Mouse (Mus musculus) activated CD4-positive, CD25-positive, alpha-beta regulatory T cell, adult 9 weeks (primary cell): ENCODE measurements around the gene Tas2r114. TPM values are rescaled to one million over a fixed set of nuclear protein-coding genes. Genes with fewer than 3 reads are reported as not detected.

Source experiments
- polyA plus RNA-seq: library from polyadenylated mRNA; unstranded; fragments of 100-300 nt; shearing (Covaris generic); gene quantifications from one replicate; pipeline ENCODE4 v1.2.1, GENCODE M21; 2017

Tas2r114 gene
- not detected for polyA plus RNA-seq

DNA sequence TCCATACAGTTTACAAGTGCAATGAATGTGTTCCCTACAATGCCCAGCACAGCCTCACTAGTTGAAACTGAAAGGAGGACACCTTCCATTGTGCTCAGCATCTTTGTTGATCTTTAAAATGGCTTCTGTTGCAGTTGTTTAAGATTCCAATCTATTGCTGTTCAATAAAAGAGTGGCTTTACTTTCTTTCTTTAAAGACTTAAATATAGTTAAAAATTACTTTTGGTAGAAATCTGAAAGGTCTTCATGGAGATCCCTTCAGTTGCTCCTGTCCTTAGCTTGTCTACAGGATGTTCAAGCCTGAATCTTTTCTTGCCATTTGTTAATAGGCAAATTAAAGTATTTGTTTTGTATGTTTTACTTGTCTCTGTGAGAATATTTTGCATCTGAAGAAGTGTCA is at the start of gene Tas2r114:
Gene Tas2r114 (minus strand): TSS at position 101 of the 400 bp plus-strand sequence.

DNA sequence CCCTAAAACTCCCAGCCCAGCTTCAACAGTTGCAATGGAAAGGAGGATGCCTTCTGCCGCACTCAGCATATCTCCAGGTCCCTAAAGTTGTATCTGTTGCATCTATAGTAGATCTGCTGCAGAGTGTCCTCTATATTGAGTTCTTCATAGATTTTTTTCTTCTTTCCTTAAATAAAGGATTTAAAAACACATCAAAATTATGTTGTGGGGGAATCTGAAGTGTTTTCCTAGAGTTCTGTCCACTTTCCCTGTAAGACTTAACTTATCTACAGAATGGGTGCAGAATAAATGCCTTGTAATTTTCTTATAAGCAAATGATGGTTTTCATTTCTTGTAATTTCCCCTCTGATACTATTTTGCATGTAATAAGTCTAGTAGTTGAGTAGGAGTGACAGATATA is 2.5 kb downstream of the Tas2r114 start, which contains the start of gene Tas2r105:
Gene Tas2r105 (minus strand): TSS at position 101 of the 400 bp plus-strand sequence.

DNA sequence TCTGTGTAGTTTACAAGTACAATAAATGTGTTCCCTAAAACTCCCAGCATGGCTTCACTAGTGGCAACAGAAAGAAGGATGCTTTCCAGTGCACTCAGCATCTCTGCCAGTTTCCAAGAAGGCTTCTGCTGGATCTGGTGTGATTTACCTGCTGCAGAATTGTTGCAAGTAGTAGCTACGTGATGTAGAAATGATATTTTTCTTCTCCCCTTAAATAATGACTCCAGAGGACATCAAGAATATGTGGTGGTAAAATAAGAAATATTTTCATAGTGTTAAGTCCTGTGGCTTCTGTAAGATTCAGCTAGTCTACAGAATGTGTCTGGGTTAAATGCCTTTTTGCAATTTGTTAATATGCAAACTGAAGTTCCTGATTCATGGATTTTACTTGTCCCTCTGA is 4.2 kb downstream of the Tas2r114 start, which contains the start of gene Tas2r104:
Gene Tas2r104 (minus strand): TSS at position 101 of the 400 bp plus-strand sequence.

DNA sequence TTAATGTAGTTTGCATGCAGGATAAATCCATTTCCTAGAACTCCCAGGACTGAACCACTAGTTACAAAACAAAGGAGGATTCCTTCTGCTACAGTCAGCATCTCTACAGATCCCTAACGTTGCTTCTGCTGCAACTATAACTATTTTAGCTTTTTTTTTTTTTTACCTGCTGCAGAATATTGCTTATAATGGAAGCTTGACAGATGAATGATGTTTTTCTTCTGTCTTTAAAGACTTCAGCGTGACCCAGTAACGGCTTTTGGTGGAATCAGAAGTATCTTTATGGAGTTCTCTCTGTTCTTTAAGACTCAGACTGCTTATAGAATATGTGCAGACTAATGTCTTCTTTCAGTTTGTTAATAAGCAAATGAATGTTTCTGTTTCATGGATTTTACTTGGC is 11.1 kb downstream of the Tas2r114 start, which contains the start of gene Tas2r106:
Gene Tas2r106 (minus strand): TSS at position 101 of the 400 bp plus-strand sequence.

DNA sequence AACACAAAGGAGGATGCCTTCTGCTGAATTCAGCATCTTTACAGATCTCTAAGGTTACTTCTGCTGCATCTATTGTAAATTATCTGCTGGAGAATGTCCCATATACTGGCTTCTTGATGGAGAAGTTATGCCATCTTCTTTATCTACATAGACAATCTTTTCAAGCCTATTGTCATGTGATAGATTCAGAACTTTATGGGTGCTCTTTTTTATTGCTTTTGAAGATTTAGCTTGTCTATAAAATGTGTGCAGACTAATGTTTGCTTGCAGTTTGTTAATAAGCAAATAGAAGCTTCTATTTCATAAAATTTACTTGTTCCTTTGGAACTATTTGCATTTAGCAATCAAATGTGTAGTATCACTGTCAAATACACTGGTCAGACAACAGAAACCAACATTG is 29.8 kb downstream of the Tas2r114 start, which contains the start of gene Tas2r107:
Gene Tas2r107 (minus strand): TSS at position 101 of the 400 bp plus-strand sequence.

Other genes starting within 250 kb of the Tas2r114 start
- not detected for gene 5430401F13Rik, start 203.7 kb downstream of the Tas2r114 start, polyA plus RNA-seq
- gene Gm6619, start 203.7 kb downstream of the Tas2r114 start, polyA plus RNA-seq = not detected
- gene Tas2r130, start 59.2 kb downstream of the Tas2r114 start, polyA plus RNA-seq = not detected
- not detected for gene Tas2r107, start 29.9 kb downstream of the Tas2r114 start, polyA plus RNA-seq
- gene Tas2r106, start 11.2 kb downstream of the Tas2r114 start, polyA plus RNA-seq = not detected
- gene Tas2r104, start 4.3 kb downstream of the Tas2r114 start, polyA plus RNA-seq = not detected
- gene Tas2r105, start 2.6 kb downstream of the Tas2r114 start, polyA plus RNA-seq = not detected